Mouse (Mus musculus): ENCODE data around the gene Gm525. TPM values are rescaled to one million over a fixed set of nuclear protein-coding genes. Genes with fewer than 3 reads are reported as not detected.
"Not testable (repeated sequence)": the region's sequence is repeated elsewhere in the genome, so short reads cannot be mapped to it uniquely, and the experiment has no call there.

Gm525 gene
- 0.56 TPM in 1 of 2 replicates, not detected in the other for polyA plus RNA-seq (2012; rRNA removed)

DNA sequence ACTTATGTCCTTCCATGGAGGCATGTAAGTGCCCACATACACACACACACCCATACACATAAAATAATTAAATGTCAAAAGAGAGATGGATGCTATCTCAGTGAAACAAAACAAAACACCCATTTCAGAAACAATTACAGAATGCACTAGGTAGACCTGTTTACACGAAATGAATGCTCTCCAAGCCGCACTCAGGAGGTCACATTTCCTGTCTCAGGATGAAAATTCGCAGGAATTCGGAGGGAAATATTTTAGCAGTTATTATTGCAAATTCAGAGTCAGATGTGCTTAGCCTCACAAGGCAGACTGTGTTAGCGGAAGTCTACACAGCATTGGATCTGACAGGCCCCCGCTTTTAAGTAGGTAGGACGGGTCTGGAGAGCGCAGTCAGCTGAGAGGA is at the start of gene Gm525:
Gene Gm525 (plus strand): TSS at position 301 of the 400 bp plus-strand sequence.
- DNase-seq (ENCODE audit: low read depth) = no peak
- TF ChIP-seq CTCF (IDR thresholded peaks at IDR 0.05; ENCODE audit: borderline replicate concordance, extremely low read depth, insufficient read depth, insufficient read length) (no peak), POLR2A (IDR thresholded peaks at IDR 0.05; ENCODE audit: borderline replicate concordance, extremely low read depth, insufficient read depth, insufficient read length, poor library complexity, severe bottlenecking) (no peak)

- TF ChIP-seq POLR2A (IDR thresholded peaks at IDR 0.05; ENCODE audit: borderline replicate concordance, extremely low read depth, insufficient read depth, insufficient read length, poor library complexity, severe bottlenecking) = no peak
- TF ChIP-seq CTCF (IDR thresholded peaks at IDR 0.05; ENCODE audit: borderline replicate concordance, extremely low read depth, insufficient read depth, insufficient read length) = no peak
- peak; percentile 44 for DNase-seq (ENCODE audit: low read depth)
These were observed 49.3 kb upstream of the Gm525 start for GRCm38 (mm10) chr11:89024181-89024881.

DNA sequence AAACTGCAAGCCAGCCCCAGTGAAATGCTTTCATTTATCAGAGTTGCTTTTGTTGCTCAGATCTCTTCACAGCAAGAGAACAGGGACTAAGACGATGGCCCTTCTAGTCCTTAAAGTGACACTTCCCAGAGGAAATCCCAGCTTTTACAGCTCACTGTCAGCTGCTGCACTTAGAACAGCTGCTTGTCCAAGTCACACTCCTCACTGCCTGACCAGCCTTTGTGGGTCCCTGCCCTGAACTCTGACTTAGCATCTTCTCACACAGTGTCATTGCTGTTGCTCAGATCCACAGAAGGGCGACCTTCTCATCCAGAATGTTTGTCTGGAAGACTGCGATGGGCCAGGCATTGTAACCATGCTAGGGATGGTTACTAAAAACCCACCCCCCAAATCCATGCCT is 48.0 kb upstream of the Gm525 start:
- no peak for DNase-seq (ENCODE audit: low read depth)
- TF ChIP-seq POLR2A (IDR thresholded peaks at IDR 0.05; ENCODE audit: borderline replicate concordance, extremely low read depth, insufficient read depth, insufficient read length, poor library complexity, severe bottlenecking) (no peak), CTCF (IDR thresholded peaks at IDR 0.05; ENCODE audit: borderline replicate concordance, extremely low read depth, insufficient read depth, insufficient read length) (no peak)

DNA sequence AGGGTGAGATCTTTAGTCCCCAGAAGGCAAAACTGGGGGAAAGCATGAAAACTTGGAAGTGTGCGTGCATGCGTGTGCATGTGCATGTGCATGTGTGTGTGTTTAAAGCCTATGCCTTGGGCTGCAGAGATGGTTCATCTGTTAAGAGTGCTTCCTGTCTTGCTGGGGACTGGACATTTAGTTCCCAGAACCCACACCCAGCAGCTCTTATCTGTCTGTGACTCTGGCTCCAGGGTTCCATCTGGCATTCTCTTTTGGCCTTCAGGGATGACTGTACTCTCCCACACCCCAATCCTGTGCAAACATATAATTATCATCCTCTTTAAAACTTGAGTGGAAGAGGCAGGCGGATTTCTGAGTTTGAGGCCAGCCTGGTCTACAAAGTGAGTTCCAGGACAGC is 47.5 kb upstream of the Gm525 start:
- no peak for DNase-seq (ENCODE audit: low read depth)
- TF ChIP-seq CTCF (IDR thresholded peaks at IDR 0.05; ENCODE audit: borderline replicate concordance, extremely low read depth, insufficient read depth, insufficient read length) (no peak), POLR2A (IDR thresholded peaks at IDR 0.05; ENCODE audit: borderline replicate concordance, extremely low read depth, insufficient read depth, insufficient read length, poor library complexity, severe bottlenecking) (no peak)

DNA sequence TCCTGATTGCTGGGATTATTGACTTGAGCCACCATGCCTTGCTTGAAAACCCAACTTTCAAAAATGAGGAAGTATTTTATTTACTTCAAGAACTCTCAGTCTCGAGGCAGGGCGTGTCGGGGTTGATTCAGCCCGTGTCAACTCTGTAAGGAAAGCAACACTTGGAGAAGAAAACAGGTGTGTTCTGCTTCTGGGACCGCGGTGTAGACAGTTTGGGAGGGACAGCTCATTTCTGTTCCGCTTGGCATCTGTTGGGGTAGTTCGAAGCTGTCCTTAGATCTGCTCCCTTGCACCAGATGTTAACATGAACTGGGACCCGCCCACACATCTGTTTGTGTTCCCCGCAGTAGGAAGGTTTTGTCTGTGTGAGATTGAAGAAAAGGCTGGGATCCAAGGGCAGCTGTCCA is 45.7 kb upstream of the Gm525 start:
- no peak for TF ChIP-seq POLR2A (IDR thresholded peaks at IDR 0.05; ENCODE audit: borderline replicate concordance, extremely low read depth, insufficient read depth, insufficient read length, poor library complexity, severe bottlenecking)
- no peak for TF ChIP-seq CTCF (IDR thresholded peaks at IDR 0.05; ENCODE audit: borderline replicate concordance, extremely low read depth, insufficient read depth, insufficient read length)
- peak; percentile 13 for DNase-seq (ENCODE audit: low read depth)

DNA sequence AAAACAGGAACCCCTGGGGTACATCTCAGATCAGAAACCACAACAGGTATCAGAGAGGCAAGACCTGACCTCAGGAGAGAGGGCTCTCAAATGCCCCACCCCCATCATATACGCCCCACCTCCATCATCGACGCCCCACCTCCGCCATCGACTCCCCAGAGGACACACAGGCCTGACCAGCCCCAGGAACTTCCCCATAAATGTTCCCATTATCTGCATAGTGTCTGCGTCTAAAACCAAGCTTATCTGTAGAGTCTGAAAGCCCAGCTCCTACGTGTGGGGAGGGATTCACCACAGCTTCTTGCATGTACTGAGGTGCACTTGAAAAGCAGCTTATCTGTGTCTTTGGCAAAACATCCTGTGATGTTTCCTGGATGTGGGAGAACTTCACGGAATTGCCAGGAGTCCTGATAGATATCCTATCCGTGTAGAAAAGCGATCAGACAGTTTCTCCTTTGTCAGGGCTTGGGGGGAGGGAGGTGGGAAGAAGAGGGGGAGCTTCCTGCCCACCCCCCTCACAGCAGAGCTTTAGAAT is 44.7 kb upstream of the Gm525 start:
- DNase-seq (ENCODE audit: low read depth) = no peak
- TF ChIP-seq POLR2A (IDR thresholded peaks at IDR 0.05; ENCODE audit: borderline replicate concordance, extremely low read depth, insufficient read depth, insufficient read length, poor library complexity, severe bottlenecking) = no peak

- no peak for DNase-seq (ENCODE audit: low read depth)
- no peak for TF ChIP-seq CTCF (IDR thresholded peaks at IDR 0.05; ENCODE audit: borderline replicate concordance, extremely low read depth, insufficient read depth, insufficient read length)
- TF ChIP-seq POLR2A (IDR thresholded peaks at IDR 0.05; ENCODE audit: borderline replicate concordance, extremely low read depth, insufficient read depth, insufficient read length, poor library complexity, severe bottlenecking) = no peak
These were observed 43.1 kb upstream of the Gm525 start for GRCm38 (mm10) chr11:89030552-89030951.

DNA sequence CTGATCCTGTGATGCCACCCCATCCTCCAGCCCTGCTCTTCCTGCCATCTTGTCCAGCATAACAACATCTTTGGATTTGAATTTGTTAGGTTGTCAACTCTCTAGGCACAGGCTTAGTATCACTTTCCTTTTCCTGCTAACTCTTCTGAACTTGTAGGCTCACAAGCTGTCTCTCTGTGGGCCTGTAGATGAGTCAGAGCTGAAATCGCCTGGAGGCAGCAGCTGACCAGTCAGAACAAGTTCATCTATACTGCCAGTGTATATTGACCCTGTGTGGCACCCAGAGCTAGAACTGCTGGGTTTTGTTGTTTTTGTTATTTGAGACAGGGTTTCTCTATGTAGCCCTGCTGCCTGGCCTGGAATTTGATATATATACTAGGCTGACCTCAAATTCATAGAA is 42.5 kb upstream of the Gm525 start:
- TF ChIP-seq CTCF (IDR thresholded peaks at IDR 0.05; ENCODE audit: borderline replicate concordance, extremely low read depth, insufficient read depth, insufficient read length) (no peak), POLR2A (IDR thresholded peaks at IDR 0.05; ENCODE audit: borderline replicate concordance, extremely low read depth, insufficient read depth, insufficient read length, poor library complexity, severe bottlenecking) (no peak)
- no peak for DNase-seq (ENCODE audit: low read depth)

- TF ChIP-seq CTCF (IDR thresholded peaks at IDR 0.05; ENCODE audit: borderline replicate concordance, extremely low read depth, insufficient read depth, insufficient read length) (no peak), POLR2A (IDR thresholded peaks at IDR 0.05; ENCODE audit: borderline replicate concordance, extremely low read depth, insufficient read depth, insufficient read length, poor library complexity, severe bottlenecking) (no peak)
- no peak for DNase-seq (ENCODE audit: low read depth)
These were observed 39.0 kb upstream of the Gm525 start for GRCm38 (mm10) chr11:89034592-89034991.

DNA sequence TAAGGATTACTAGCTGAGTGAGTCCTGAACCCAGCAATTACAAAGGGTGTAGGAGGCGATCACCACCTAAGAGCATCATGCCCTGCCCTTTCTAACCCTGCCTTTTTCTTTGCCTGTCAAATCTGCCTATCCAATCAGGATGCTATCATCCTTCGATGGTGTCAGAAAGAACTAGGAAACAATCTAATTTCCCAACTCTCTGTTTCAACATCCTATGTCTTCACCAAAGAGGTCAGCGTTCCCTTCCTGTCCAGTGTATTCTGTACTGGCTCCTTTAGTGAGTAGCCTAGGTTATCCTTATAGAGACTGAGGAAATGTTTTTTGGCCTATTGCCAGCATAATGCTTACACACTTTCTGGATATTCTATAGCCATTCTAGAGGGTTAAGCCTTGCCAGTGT is 38.1 kb upstream of the Gm525 start:
- TF ChIP-seq POLR2A (IDR thresholded peaks at IDR 0.05; ENCODE audit: borderline replicate concordance, extremely low read depth, insufficient read depth, insufficient read length, poor library complexity, severe bottlenecking) = no peak
- TF ChIP-seq CTCF (IDR thresholded peaks at IDR 0.05; ENCODE audit: borderline replicate concordance, extremely low read depth, insufficient read depth, insufficient read length) = no peak
- no peak for DNase-seq (ENCODE audit: low read depth)

DNA sequence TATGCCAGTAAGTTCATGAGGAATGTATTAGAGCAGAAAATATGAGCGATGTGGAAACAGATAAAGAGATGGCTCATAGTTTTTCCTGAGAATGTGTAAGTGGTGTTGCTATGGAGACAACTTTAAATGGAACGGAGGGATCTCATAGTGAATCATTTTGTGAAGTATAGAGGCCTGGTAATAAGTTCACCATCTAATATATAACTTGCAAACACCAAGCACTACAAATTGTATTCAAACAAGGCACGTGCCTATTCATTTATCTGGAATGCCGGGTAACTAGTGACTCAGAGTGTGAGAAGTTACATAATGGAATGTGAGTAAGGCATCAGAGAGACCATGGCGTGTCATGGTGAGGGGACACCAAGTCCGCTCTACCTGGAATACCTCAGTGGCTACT is 35.1 kb upstream of the Gm525 start:
- TF ChIP-seq CTCF (IDR thresholded peaks at IDR 0.05; ENCODE audit: borderline replicate concordance, extremely low read depth, insufficient read depth, insufficient read length) (no peak), POLR2A (IDR thresholded peaks at IDR 0.05; ENCODE audit: borderline replicate concordance, extremely low read depth, insufficient read depth, insufficient read length, poor library complexity, severe bottlenecking) (no peak)

GRCm38 (mm10) chr11:89039325-89039724 is 34.3 kb upstream of the Gm525 start:
- TF ChIP-seq CTCF (IDR thresholded peaks at IDR 0.05; ENCODE audit: borderline replicate concordance, extremely low read depth, insufficient read depth, insufficient read length) (peak; percentile 72), POLR2A (IDR thresholded peaks at IDR 0.05; ENCODE audit: borderline replicate concordance, extremely low read depth, insufficient read depth, insufficient read length, poor library complexity, severe bottlenecking) (no peak)

More for the DNA sequence above, 35.1 kb upstream of the Gm525 start:
- DNase-seq (ENCODE audit: low read depth) = no peak

DNA sequence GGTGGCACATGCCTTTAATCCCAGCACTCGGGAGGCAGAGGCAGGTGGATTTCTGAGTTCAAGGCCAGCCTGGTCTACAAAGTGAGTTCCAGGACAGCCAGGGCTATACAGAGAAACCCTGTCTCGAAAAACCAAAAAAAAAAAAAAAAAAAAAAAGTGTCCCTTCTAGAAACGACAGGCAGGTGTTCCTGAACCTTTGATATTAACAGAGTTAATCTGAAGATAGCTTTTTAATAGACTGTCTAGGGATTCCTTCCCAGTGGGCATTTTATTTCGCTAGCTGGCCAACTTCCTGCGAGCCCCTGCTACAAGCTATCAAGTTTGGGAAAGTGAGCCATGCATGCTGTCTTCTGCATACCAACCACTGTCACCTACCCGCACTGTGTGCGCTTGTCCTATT is 32.6 kb upstream of the Gm525 start:
- not testable (repeated sequence) for DNase-seq (ENCODE audit: low read depth)

More at GRCm38 (mm10) chr11:89039325-89039724, 34.3 kb upstream of the Gm525 start:
- DNase-seq (ENCODE audit: low read depth) = peak; percentile 39
